19 mouse cellular contexts compared by ENCODE assay signal in genomic region chr13:102790601-102791155, GRCm38 (mm10).
DNase-seq lines count a peak whose midpoint lies in the region; ATAC-seq and TF ChIP-seq lines count a peak whose summit lies in the region.
"Had no signal": no experiment of that assay in that cellular context is flagged by ENCODE, and none has a peak within 500 bp of the region (broad histone marks: within the 10 kb centered on the region; RNA-seq: fewer than 3 reads in every experiment).

No protein-coding gene starts in this region.

- H3K27me3 ChIP-seq in hindbrain, embryonic 10.5 days (ENCODE audit: insufficient read depth, poor library complexity, severe bottlenecking) = no peaks in the 10 kb centered on the region
- H3K27me3 ChIP-seq in hindbrain, embryonic 11.5 days (ENCODE audit: control insufficient read depth, insufficient read depth, low read length) = no peaks in the 10 kb centered on the region
- H3K27me3 ChIP-seq in midbrain, embryonic 15.5 days (replicated peaks) = no peaks in the 10 kb centered on the region
- H3K27me3 ChIP-seq in midbrain, postnatal 0 days (ENCODE audit: insufficient read depth, low read length) = no peaks in the 10 kb centered on the region
- H3K27me3 ChIP-seq: hindbrain, embryonic 12.5 days; limb, embryonic 13.5 days; megakaryocyte, embryonic 14.5 days had no signal

- peak; percentile 32 to 69 for DNase-seq in adrenal gland, adult (ENCODE audit: inconsistent age in 2 of 2, low spot score in 1 of 2)
- DNase-seq in adrenal gland, postnatal 25 days = no peak
- DNase-seq in hindbrain, embryonic 10.5 days (ENCODE audit: low spot score) = peak; percentile 40
- no peak for DNase-seq in hindbrain, embryonic 11.5 days (ENCODE audit: low spot score)
- no peak for DNase-seq in midbrain, postnatal 0 days (ENCODE audit: low spot score)
- DNase-seq in c-Kit-positive CD71-positive TER-119-positive erythroid progenitor cells, embryonic 14.5 days (ENCODE audit: low spot score) = no peak
- DNase-seq in urinary bladder, postnatal 36 days (ENCODE audit: low spot score in 2 of 2) = no peak
- DNase-seq: cerebellum, postnatal 36 days; gastrocnemius, postnatal 10 days; heart, adult 2 months; lung, postnatal 10 days; right cerebral cortex, postnatal 25 days had no signal

- H3K36me3 ChIP-seq in hindbrain, embryonic 10.5 days = peaks cover 25% of the 10 kb centered on the region
- H3K36me3 ChIP-seq in hindbrain, embryonic 11.5 days (ENCODE audit: control insufficient read depth, insufficient read depth, low read length) = no peaks in the 10 kb centered on the region
- no peaks in the 10 kb centered on the region for H3K36me3 ChIP-seq in midbrain, embryonic 15.5 days (replicated peaks)
- H3K36me3 ChIP-seq in midbrain, postnatal 0 days (ENCODE audit: insufficient read depth, low read length) = peaks cover 4% of the 10 kb centered on the region; the same call in 1 of the 2 replicates

- H3K4me1 ChIP-seq in hindbrain, embryonic 10.5 days (replicated peaks) = peaks cover 6% of the 10 kb centered on the region; the same call in 1 of the 2 replicates
- H3K4me1 ChIP-seq in hindbrain, embryonic 11.5 days (replicated peaks; ENCODE audit: control insufficient read depth, insufficient read depth, low read length) = no peaks in the 10 kb centered on the region
- no peaks in the 10 kb centered on the region for H3K4me1 ChIP-seq in midbrain, embryonic 15.5 days
- H3K4me1 ChIP-seq in midbrain, postnatal 0 days (ENCODE audit: insufficient read depth, low read length) = no peaks in the 10 kb centered on the region; the same call in 1 of the 2 replicates

- 47% methylated on average over 6 of the region's 6 CpGs for WGBS in hindbrain, embryonic 10.5 days
- WGBS in hindbrain, embryonic 11.5 days = 47% methylated on average over 6 of the region's 6 CpGs
- WGBS in midbrain, embryonic 15.5 days = 70% methylated on average over 6 of the region's 6 CpGs
- 65% methylated on average over 6 of the region's 6 CpGs for WGBS in midbrain, postnatal 0 days

- no peak for TF ChIP-seq CTCF in midbrain, postnatal 0 days (IDR thresholded peaks at IDR 0.05)

- no peaks in the 10 kb centered on the region for H3K9me3 ChIP-seq in hindbrain, embryonic 10.5 days
- H3K9me3 ChIP-seq in hindbrain, embryonic 11.5 days (ENCODE audit: control insufficient read depth, low read length) = no peaks in the 10 kb centered on the region
- H3K9me3 ChIP-seq in midbrain, embryonic 15.5 days = no peaks in the 10 kb centered on the region
- H3K9me3 ChIP-seq in midbrain, postnatal 0 days (ENCODE audit: low read length) = no peaks in the 10 kb centered on the region
- H3K9me3 ChIP-seq: hindbrain, embryonic 12.5 days; limb, embryonic 13.5 days; megakaryocyte, embryonic 14.5 days had no signal

- no peak overlapping the region for H3K4me3 ChIP-seq in hindbrain, embryonic 10.5 days
- H3K4me3 ChIP-seq in hindbrain, embryonic 11.5 days (ENCODE audit: low read depth, low read length) = no peak overlapping the region
- no peak overlapping the region for H3K4me3 ChIP-seq in midbrain, embryonic 15.5 days
- no peak overlapping the region for H3K4me3 ChIP-seq in midbrain, postnatal 0 days (ENCODE audit: low read depth, low read length)
- H3K4me3 ChIP-seq: erythroblast, embryonic 14.5 days; heart, adult 2 months; hindbrain, embryonic 12.5 days; limb, embryonic 13.5 days; megakaryocyte, embryonic 14.5 days had no signal

- no peak overlapping the region for H3K27ac ChIP-seq in hindbrain, embryonic 10.5 days
- H3K27ac ChIP-seq in hindbrain, embryonic 11.5 days (ENCODE audit: low read depth, low read length) = no peak overlapping the region
- 0 out of 2 replicates have a peak overlapping the region, but pooled peaks have one; percentile 34 for H3K27ac ChIP-seq in midbrain, embryonic 15.5 days
- H3K27ac ChIP-seq in midbrain, postnatal 0 days (ENCODE audit: low read depth, low read length) = no peak overlapping the region
- H3K27ac ChIP-seq: heart, adult 2 months; hindbrain, embryonic 12.5 days; limb, embryonic 13.5 days; stomach, postnatal 0 days had no signal

- ATAC-seq in hindbrain, embryonic 11.5 days (ENCODE audit: low FRiP score) = no peak
- no peak for ATAC-seq in midbrain, embryonic 15.5 days (replicated peaks)
- no peak for ATAC-seq in midbrain, postnatal 0 days (ENCODE audit: low FRiP score)
- ATAC-seq: inflammation-experienced regulatory T-cells, adult 6 months had no signal

- H3K9ac ChIP-seq in hindbrain, embryonic 11.5 days (ENCODE audit: low read depth, low read length) = no peak overlapping the region
- H3K9ac ChIP-seq in midbrain, embryonic 15.5 days = no peak overlapping the region
- no peak overlapping the region for H3K9ac ChIP-seq in midbrain, postnatal 0 days (replicated peaks; ENCODE audit: low read length, poor library complexity, severe bottlenecking)
- H3K9ac ChIP-seq: hindbrain, embryonic 12.5 days; limb, embryonic 13.5 days had no signal

- no peak overlapping the region for H3K4me2 ChIP-seq in hindbrain, embryonic 11.5 days (replicated peaks; ENCODE audit: low read depth, low read length)
- H3K4me2 ChIP-seq in midbrain, embryonic 15.5 days = no peak overlapping the region
- H3K4me2 ChIP-seq in midbrain, postnatal 0 days (ENCODE audit: low read depth, low read length, poor library complexity, severe bottlenecking) = no peak overlapping the region
- H3K4me2 ChIP-seq: hindbrain, embryonic 12.5 days; limb, embryonic 13.5 days had no signal

Comparison
In these comparisons a context has a peak if more than half of its experiments do, and no peak if none do; other contexts are left out.
1. DNase-seq: peak in adrenal gland, adult (2 of 2) and hindbrain, embryonic 10.5 days (single experiment); none in adrenal gland, postnatal 25 days (single experiment), hindbrain, embryonic 11.5 days (single experiment), midbrain, postnatal 0 days (single experiment), c-Kit-positive CD71-positive TER-119-positive erythroid progenitor cells, embryonic 14.5 days (single experiment) and urinary bladder, postnatal 36 days (0 of 2).